Mouse (Mus musculus): ENCODE results near the gene Slc35f1. TPM values are rescaled to one million over a fixed set of nuclear protein-coding genes. Genes with fewer than 3 reads are reported as not detected.

Slc35f1 gene
- total RNA-seq, 2 experiments from 2014 or later, result 51.4 to 63.6 TPM

DNA sequence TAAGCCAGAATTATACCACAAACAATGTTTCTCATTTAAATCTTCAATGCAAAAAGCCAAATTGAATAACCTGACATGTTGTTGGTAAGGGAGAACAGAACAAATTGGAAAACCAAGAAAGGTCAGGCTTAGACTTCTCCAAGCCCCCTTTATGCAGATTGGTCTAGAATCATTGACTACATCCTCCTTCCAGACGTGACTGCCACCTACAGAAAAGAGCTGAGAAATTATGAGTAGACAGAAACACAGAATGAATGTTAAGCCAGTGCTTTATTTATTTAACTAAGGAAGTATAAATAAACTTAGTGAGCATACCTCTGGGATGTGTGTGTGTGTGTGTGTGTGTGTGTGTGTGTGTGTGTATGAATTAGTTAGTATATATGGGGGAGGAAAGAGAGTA is 344.9 kb downstream of the Slc35f1 start:
- no peak for DNase-seq (ENCODE audit: low spot score in 2 of 2)
- intact Hi-C loops (cut with DNase I), result no loop called here

DNA sequence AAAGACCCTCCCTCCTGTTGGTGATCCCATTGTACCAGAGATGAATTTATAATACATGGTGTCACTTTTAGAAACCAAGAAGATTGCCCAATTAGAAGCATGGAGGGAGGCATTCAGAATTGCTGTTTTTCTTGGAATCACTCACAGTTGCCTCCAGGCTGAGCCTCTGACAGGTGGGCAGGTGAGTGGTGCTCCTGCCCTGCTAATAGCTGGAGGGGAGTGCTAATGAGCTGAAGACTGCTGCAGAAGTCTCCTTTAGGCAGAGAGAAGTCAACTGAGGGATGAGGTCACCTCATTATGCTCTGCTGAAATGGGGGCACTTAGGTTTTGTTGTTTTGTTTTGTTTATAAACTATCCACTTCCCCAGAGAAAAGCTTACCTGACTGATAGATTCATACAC is 355.6 kb downstream of the Slc35f1 start:
- DNase-seq (ENCODE audit: low spot score in 2 of 2), result no peak
- intact Hi-C loops (cut with DNase I), result no loop called here

DNA sequence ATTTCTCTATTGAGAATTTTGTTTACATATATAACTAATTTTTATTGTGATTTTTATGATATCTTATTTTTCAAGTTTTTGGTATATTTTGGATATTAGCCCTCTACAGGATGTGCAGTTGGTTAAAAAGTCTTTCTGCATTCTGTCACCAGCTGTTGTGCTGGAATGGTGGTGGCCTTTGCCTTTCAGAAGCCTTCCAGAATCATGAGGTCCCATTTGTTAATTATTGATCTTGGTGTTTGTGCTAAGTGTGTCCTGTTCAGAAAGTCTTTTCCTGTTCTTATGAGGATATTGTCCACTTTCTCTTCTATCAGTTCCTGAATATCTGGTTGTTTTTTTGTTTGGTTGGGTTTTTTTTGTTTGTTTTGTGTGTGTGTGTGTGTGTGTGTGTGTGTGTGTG is 362.2 kb downstream of the Slc35f1 start:
- intact Hi-C loops (cut with DNase I), result no loop called here

DNA sequence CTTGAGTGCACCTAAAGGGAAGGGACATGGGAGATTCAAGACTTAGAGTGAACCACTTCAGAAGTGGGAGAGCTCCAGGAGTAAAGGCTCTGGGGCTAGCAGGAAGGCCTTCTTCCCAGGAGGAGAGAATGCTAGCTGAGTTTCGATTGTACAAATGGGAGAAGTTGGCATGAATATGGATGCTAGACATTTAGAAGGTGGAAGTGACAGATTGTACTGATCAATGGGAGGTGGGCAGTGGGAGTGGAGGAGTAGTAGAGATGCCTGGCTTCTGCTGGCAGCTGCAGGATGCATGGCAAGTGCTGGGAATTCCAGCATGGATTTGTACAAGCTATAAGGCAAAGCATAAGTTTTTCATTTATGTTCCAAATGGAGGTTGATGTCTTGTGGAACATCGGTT is 370.4 kb downstream of the Slc35f1 start:
- no peak for DNase-seq (ENCODE audit: low spot score in 2 of 2)
- intact Hi-C loops (cut with DNase I), result no loop called here

More for the DNA sequence above, 362.2 kb downstream of the Slc35f1 start:
- DNase-seq (ENCODE audit: low spot score in 2 of 2), result no peak

DNA sequence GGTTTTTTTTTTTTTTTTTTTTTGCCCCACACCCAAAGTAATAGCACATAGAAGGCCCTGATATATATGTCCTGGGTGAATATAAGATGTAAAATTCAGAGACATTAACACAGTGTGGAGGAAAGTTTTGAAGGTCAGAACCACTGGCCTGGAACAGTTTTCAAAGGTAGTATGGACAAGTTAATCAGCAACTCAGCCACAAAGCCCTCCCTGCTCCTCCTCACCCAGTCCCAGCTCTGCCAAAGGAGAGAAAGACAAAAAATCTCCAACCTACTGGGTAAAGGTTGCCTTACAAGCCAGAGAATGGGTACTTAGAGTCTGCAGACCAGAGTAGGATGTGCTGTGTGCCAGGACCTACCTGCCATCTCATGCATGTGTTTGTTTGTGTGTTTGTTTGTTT is 372.4 kb downstream of the Slc35f1 start:
- intact Hi-C loops (cut with DNase I), result no loop called here
- no peak for DNase-seq (ENCODE audit: low spot score in 2 of 2)

DNA sequence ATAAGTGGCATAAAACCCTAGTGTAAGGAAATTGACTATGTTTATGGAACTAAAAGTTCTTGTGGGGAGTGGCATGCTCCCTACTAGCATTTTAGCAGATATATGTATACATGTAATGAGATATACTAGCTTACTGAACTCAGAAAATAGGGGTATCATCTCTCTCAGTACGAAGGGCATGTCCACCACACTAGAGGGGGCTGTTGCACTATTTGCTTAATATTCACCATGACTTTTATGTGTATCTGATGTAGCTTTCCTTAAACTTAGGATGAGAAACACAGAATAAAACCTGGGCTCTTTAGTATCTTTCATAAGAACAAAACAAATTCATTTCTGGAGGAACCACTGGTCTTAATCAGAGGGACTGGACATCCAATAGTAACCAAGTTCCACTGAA is 397.5 kb downstream of the Slc35f1 start:
- peak in 1 of 2 experiments; percentile 21 for DNase-seq (ENCODE audit: low spot score in 2 of 2)
- intact Hi-C loops (cut with DNase I), result no loop called here

DNA sequence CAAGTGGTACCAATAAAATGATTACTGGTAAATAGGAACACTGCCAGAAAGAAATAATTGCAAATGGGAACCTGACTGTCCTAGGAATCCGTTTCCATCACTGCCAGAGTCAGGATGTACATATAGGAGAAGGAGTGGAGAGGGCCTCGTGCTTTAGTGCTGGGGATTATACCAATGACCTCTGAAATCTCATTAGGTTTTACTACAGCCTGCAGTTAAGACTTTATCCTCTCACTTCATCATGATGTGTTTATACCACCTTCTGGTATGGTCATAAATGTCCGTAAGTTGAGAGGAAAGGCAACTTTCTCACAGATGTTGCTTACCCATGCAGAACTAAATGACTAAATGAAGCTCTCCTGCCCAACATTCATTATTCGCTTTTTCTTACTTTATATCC is 401.2 kb downstream of the Slc35f1 start:
- DNase-seq (ENCODE audit: low spot score in 2 of 2), result no peak
- intact Hi-C loops (cut with DNase I), result no loop called here

DNA sequence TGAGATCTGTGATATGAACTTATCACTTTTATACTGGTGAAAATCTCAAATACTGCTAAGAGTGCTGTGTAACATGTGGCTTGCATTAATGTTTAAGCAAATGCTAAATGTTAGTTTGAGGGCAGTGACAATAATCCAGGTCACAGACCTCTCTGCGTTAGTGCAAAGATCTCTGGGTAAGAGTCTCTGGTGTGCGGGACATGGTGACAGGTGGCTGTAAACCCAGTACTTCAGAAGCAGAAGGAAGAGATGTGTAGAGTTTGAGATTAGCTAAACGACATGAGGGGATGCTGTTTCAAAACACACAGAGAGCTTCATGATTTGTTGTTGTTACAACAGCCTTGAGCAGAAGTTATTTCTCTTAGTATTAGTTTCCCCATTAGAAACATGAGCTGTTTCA is 406.1 kb downstream of the Slc35f1 start:
- intact Hi-C loops (cut with DNase I), result no loop called here
- no peak for DNase-seq (ENCODE audit: low spot score in 2 of 2)

DNA sequence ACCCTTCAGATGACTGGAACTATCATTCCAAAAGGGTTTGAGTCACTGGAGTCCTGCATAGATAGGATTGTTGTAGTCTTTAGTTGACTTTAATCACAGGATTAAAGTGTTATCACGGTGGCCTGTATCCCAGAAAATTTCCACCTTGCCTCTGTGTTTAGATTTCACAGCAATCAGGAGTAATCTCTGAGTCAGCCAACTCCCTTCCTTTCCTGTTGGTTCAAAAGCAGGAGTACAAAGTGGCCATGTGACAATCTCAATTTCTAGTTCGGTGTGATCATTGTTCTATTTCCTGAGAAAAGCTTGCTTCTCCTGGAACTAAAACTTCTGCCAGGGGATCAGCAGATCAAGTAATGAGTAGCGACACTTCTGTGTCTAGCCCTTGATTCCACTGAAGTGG is 410.5 kb downstream of the Slc35f1 start:
- intact Hi-C loops (cut with DNase I), result no loop called here

DNA sequence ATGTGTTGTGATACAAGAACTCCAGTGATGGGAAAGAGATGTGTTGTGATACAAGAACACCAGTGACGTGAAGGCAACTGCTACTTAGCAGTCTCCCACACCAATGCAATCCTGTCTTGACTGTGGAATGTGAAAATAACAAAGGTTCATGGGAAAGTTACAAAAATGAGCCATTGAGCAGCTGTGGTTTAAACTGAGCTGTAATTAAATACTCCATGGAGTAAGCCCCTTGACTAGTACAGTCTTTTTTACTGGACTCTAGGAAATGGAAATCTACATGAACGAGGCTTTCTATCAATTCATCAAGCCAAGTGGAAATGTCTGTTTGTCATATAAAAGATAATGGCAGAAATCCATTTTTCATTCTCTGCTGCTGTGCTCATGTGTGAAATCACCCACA is 411.1 kb downstream of the Slc35f1 start:
- intact Hi-C loops (cut with DNase I), result no loop called here

More for the DNA sequence above, 410.5 kb downstream of the Slc35f1 start:
- DNase-seq (ENCODE audit: low spot score in 2 of 2), result no peak

DNA sequence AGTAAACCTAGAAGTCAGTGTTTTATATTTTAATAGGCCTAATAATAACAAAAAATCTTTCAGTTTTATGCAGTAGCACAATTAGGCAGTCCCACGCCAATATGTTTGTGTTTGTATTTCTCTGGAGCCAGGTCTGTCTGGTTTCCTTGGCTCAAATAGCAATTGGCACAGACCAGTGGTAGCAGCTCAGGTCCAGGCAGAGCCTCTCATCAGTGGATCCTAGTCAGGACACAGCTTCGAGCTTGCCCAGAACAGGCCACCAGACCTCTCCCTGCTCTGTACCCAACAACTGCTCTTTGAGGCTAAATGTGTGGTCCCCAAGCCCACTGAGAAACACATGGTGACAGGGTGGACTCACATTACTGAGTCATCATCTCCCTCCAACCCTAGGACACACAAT is 412.1 kb downstream of the Slc35f1 start:
- DNase-seq (ENCODE audit: low spot score in 2 of 2), result no peak
- intact Hi-C loops (cut with DNase I), result no loop called here

More for the DNA sequence above, 411.1 kb downstream of the Slc35f1 start:
- DNase-seq (ENCODE audit: low spot score in 2 of 2), result no peak

DNA sequence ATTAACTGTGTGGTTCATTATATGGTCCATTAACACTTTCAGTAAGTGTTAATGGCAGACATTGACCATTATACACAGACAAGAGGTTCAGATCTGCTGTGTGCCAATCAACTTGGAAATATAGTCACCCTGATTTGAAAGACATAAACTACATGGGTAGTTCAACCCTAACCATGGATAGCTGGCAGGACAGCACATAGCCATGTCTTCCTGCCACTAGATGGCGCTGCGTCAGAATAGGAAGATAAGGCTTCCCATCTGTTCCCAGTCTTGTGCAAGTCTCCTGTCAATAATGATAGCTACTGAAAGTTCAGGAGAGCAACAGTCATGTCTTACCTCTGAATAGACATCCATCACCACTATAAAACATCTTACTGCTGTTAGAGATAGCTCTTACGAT is 424.7 kb downstream of the Slc35f1 start:
- intact Hi-C loops (cut with DNase I), result loop anchor here (5.0 kb wide), 1 partner anchor 227 kb away; no protein-coding TSS in a partner anchor
- DNase-seq (ENCODE audit: low spot score in 2 of 2), result peak; percentile 59 to 65

DNA sequence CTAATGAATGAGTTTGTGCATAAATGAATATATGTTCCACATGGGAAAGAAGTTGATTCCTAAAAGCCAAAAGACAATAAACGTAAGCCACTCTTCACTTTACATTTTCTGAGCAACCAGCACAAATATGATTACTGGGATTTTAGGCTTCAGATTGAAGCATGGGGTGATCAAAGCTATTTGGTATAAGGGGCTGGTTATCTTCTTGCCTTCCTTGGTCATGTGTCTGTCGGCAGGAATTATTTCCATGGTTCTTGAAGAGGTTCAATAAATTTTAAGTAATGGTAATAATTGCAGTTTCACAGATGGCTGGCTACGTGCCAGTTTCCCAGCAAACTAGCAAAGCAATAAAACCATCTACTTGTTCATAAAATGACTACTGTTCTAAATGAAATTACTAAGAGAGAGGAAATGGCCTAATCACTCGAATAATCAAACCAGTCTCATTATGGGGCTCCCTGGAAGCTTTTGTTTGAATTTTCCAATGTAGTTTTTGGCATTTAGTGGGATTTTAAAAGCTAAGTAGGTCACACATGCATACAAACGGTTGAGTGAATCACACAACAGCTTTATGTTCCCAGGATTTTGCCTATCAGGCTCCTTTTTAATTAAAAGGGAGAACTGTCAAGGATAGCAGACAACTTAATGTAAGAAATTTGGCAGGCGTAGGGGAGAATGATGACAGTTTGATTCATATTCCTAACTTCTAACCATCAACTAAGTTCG is 425.5 kb downstream of the Slc35f1 start:
- DNase-seq (ENCODE audit: low spot score in 2 of 2), result peak; percentile 17 to 41
- intact Hi-C loops (cut with DNase I), result loop anchor here (5.0 kb wide), 1 partner anchor 226 kb away; no protein-coding TSS in a partner anchor

DNA sequence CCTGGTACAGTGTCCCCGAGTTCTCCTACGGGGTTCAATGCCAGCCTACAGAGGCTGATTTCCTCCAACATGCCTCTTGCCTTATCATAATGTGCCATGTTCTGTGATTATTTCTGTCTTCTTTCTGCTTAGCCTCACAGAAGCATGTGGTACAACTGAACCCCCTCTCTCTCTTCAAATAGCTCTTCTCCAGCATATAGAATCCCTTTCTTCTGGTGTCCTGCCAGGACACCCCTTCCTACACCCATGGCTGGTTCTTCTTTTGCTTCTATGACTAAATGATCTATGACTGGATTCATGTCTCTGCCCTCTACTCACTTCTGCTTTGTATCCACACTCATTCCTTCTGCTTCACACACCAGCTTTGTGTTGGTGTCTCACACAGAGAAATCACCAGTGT is 430.3 kb downstream of the Slc35f1 start:
- intact Hi-C loops (cut with DNase I), result loop anchor here (10.0 kb wide), 1 partner anchor 184 kb away; no protein-coding TSS in a partner anchor

DNA sequence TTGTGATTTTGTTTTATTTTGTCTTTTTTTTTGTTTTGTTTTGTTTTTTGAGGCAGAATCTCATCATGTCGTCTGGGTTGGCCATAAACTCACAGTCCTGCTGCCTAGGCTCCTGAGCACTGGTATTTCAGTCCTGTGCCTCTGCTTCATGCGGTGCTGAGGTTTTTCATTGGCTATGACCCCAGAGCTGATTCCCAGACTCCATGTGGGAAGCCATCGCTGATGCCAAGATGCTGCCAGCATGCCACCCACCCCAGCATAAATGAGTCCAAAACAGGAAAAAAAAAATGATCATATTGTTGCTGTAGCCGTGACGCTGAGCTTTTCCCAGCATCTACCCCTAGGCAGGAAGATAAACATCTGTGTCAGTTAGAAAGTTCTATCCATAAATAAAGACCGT is 434.0 kb downstream of the Slc35f1 start:
- peak in 1 of 2 experiments; percentile 8 for DNase-seq (ENCODE audit: low spot score in 2 of 2)
- intact Hi-C loops (cut with DNase I), result loop anchor here (10.0 kb wide), 1 partner anchor 180 kb away; no protein-coding TSS in a partner anchor

More for the DNA sequence above, 430.3 kb downstream of the Slc35f1 start:
- DNase-seq (ENCODE audit: low spot score in 2 of 2), result peak in 1 of 2 experiments; percentile 28

DNA sequence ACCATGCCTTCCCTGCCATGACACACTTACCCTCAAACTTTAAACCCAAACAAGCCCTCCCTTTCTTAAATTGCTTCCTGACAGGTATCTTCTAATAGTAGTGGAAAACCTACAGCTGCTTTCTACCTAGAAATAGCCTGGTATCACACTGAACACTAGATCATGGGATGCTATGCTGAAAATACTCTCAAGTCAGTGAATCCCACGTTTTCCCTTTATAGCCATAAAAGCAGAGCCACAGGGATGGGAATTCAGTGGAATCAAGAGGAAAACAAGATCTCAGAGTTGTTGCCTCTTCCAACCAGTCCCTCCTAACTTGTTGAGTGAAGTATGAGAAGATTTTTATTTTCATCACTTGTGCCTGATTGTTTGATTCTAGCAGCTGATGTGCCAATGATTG is 442.4 kb downstream of the Slc35f1 start:
- intact Hi-C loops (cut with DNase I), result no loop called here
- peak in 1 of 2 experiments; percentile 25 for DNase-seq (ENCODE audit: low spot score in 2 of 2)

DNA sequence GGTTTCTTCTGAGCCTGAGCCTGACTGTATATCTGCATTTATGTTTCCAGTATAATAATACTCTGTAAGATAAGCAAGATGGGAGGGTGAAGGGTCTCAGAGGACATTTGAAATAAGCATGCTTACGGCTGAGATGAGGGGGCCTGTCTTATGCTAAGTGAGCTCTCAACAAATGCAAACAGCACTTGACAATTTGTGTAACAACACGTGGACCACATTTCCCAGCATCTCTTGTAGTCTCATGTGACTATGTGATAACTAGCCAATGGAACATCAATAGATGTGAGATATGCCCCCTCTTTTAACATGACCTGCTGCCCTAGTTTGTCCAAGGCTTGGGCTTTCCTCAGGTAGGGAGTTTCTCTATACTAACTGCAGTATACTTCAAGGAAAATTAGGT is 460.0 kb downstream of the Slc35f1 start:
- intact Hi-C loops (cut with DNase I), result no loop called here

DNA sequence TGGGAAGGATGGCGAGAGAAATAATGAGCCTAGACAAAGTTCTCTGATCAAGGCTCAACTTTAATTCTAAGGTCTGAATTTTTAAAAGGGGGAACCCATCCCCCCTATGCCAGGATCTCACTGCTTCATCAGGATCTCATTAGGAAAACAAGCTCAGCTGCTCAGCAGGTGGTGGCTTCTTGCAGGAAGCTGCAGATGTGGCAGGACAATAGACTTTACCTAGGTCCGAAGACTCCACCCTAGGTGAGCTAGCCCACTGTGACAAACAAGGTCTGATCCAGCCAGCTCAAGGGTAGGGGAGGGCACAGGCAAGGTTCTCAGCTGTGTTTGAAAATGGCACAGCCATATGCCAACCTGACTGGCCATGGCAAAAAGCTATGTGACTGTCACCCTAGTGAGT is 460.6 kb downstream of the Slc35f1 start:
- intact Hi-C loops (cut with DNase I), result no loop called here

More for the DNA sequence above, 460.0 kb downstream of the Slc35f1 start:
- DNase-seq (ENCODE audit: low spot score in 2 of 2), result no peak

DNA sequence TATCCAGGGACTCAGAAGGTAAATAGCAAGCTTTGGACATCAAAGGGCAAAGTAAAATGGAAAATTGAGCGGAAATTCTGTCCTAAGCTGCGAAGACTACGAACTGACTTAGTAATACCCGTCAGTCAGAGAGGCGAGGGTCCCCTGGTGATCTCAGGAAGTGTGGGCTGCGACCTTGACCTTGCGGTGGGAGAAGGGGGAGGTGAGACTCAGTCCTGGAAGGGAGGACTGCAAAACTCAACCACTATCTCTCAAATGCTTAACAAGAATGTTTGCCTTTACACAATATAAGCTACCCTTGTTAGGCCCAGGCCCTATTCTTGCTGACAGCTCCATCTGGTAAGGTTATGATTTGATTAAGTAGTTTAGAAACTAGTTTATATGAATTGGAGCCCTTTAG is 466.0 kb downstream of the Slc35f1 start:
- intact Hi-C loops (cut with DNase I), result no loop called here
- DNase-seq (ENCODE audit: low spot score in 2 of 2), result no peak

More for the DNA sequence above, 460.6 kb downstream of the Slc35f1 start:
- no peak for DNase-seq (ENCODE audit: low spot score in 2 of 2)

DNA sequence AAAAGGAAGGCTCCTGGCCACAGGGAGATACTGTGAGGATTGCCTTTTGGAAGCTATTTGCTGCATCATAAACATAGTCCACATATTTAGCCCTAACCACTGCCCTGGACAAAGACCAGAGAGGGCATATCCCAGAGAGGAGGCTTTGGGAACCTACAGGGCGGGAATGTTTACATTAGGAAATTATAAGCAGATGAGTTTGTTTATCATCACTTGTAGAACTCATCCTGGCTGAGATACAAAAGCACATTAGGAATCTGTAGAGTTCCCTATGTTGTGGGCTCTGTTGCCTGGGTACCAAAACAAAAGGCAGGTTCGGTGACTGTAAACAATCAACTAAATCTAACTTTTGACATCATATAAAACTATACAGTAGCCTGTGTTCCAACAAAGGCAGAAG is 467.4 kb downstream of the Slc35f1 start:
- intact Hi-C loops (cut with DNase I), result no loop called here
- no peak for DNase-seq (ENCODE audit: low spot score in 2 of 2)
